Mouse (Mus musculus): ENCODE results near the gene Taf6l.

DNA sequence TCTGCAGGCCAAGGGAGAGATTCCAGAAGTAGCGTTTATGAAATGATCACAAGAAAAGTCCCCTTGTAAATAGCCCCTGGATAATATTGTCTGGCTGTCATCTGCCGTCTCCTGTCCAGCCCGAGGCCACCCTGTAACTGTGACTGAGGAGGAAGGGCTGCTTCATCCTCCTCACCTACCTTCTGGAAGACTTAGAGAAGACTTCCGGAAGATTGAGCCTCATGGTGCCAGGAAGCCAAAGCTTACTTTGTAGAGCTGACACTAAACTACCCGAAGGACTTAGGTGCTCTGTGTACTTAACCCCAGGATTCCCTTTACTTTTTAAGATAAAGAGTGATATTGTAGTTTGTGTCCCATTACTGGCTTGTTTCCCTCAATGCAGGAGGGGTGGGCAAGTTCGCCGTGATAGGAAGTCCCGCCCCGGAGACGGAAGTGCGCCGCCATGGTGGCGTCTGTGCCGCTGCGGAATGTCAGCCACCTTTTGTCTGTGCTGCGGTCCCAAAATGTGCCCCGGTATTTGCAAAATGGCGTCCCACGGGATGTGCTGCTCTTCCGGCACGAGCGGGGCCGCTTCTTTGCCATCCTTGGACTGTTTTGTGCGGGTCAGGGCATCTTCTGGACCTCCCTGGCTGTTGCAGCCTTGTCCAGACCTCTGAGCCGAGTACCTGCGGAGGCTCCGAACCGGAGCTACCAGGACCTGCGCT, 15.5 kb downstream of the Taf6l start, which contains the start of gene Tmem223:
- TF ChIP-seq CTCF (IDR thresholded peaks at IDR 0.05; ENCODE audit: low read depth) (peak; percentile 29; the same call in 1 of the 2 replicates), EP300 (optimal IDR thresholded peaks at IDR 0.05) (no peak)
